Mouse (Mus musculus): ENCODE results near the gene Cpne4. TPM values are rescaled to one million over a fixed set of nuclear protein-coding genes. Genes with fewer than 3 reads are reported as not detected.
A peak's percentile ranks its signal among the peaks of the same experiment; 100 is the strongest.

Gene Cpne4
- total and polyA plus RNA-seq, 3 experiments, result not detected

GRCm38 (mm10) chr9:104567096-104567495 lies 20.0 kb downstream of the Cpne4 start:
- TF ChIP-seq TCF12 (IDR thresholded peaks at IDR 0.05; ENCODE audit: low read depth, low read length), result no peak
- no peak for TF ChIP-seq ELF1 (IDR thresholded peaks at IDR 0.05; ENCODE audit: low read depth, low read length)
- TF ChIP-seq JUND (IDR thresholded peaks at IDR 0.05; ENCODE audit: low read depth, low read length), result no peak
- no peak for TF ChIP-seq MXI1 (IDR thresholded peaks at IDR 0.05; ENCODE audit: low read depth, low read length)
- TF ChIP-seq POLR2AphosphoS2 (IDR thresholded peaks at IDR 0.05; ENCODE audit: low read length), result no peak
- no peak for TF ChIP-seq POLR2A (IDR thresholded peaks at IDR 0.05; ENCODE audit: control insufficient read depth in 1 of 2, insufficient read depth in 1 of 2, low read depth in 1 of 2, low read length in 2 of 2, poor library complexity in 1 of 2)
- no peak for TF ChIP-seq MYB (IDR thresholded peaks at IDR 0.05; ENCODE audit: low read depth, low read length)
- no peak for TF ChIP-seq HCFC1 (IDR thresholded peaks at IDR 0.05; ENCODE audit: low read depth, low read length)
- no peak for TF ChIP-seq SMC3 (IDR thresholded peaks at IDR 0.05; ENCODE audit: low read depth, low read length)
- no peak for TF ChIP-seq RCOR1 (IDR thresholded peaks at IDR 0.05; ENCODE audit: low read depth, low read length)
- TF ChIP-seq MAFK (IDR thresholded peaks at IDR 0.05; ENCODE audit: borderline replicate concordance, low read depth, low read length), result no peak
- no peak for TF ChIP-seq NELFE (IDR thresholded peaks at IDR 0.05; ENCODE audit: low read depth, low read length)
- Histone ChIP-seq H3K27ac (ENCODE audit: control insufficient read depth, low read depth, low read length) (no peak overlapping the region), H3K79me2 (ENCODE audit: control insufficient read depth, insufficient read depth, low read length, poor library complexity) (no peaks in the 10 kb centered on the region), H3K27me3 (ENCODE audit: control insufficient read depth in 1 of 2, insufficient read depth in 2 of 2, low read length in 2 of 2) (no peaks in the 10 kb centered on the region), H3K4me1 (ENCODE audit: control insufficient read depth in 1 of 2, insufficient read depth in 2 of 2, low read length in 2 of 2) (no peaks in the 10 kb centered on the region), H3K36me3 (ENCODE audit: control insufficient read depth in 1 of 2, insufficient read depth in 2 of 2, low read length in 2 of 2) (no peaks in the 10 kb centered on the region), H3K4me3 (ENCODE audit: control insufficient read depth in 1 of 2, insufficient read depth in 1 of 2, low read depth in 2 of 2, low read length in 2 of 2) (no peak overlapping the region), H3K9ac (ENCODE audit: control insufficient read depth, low read depth, low read length, poor library complexity, severe bottlenecking) (no peak overlapping the region), H3K9me3 (replicated peaks; ENCODE audit: insufficient read depth, low read length) (no peaks in the 10 kb centered on the region)
- no peak for DNase-seq (ENCODE audit: low read depth, low spot score)

- no peak for TF ChIP-seq USF1 (IDR thresholded peaks at IDR 0.05; ENCODE audit: low read depth, low read length)
- TF ChIP-seq MEF2A (IDR thresholded peaks at IDR 0.05; ENCODE audit: extremely low read depth, insufficient replicate concordance, low read depth, low read length, poor library complexity, severe bottlenecking), result no peak
- TF ChIP-seq USF2 (IDR thresholded peaks at IDR 0.05; ENCODE audit: borderline replicate concordance in 1 of 2, insufficient read depth in 1 of 2, low read depth in 1 of 2, low read length in 2 of 2), result no peak
- TF ChIP-seq ZNF384 (IDR thresholded peaks at IDR 0.05; ENCODE audit: low read depth, low read length), result no peak
- TF ChIP-seq TCF12 (IDR thresholded peaks at IDR 0.05; ENCODE audit: low read depth, low read length), result no peak
- no peak for TF ChIP-seq UBTF (IDR thresholded peaks at IDR 0.05; ENCODE audit: borderline replicate concordance, insufficient read depth, low read depth, low read length)
- TF ChIP-seq GABPA (IDR thresholded peaks at IDR 0.05; ENCODE audit: low read depth, low read length), result no peak
- no peak for TF ChIP-seq EP300 (IDR thresholded peaks at IDR 0.05; ENCODE audit: low read depth in 1 of 2, low read length in 2 of 2)
- no peak for TF ChIP-seq JUND (IDR thresholded peaks at IDR 0.05; ENCODE audit: low read depth, low read length)
- no peak for TF ChIP-seq RCOR1 (IDR thresholded peaks at IDR 0.05; ENCODE audit: low read depth, low read length)
- no peak for TF ChIP-seq ELF1 (IDR thresholded peaks at IDR 0.05; ENCODE audit: low read depth, low read length)
- TF ChIP-seq POLR2AphosphoS5 (IDR thresholded peaks at IDR 0.05; ENCODE audit: borderline replicate concordance, low read depth, low read length), result no peak
- no peak for TF ChIP-seq ETS1 (IDR thresholded peaks at IDR 0.05; ENCODE audit: low read depth, low read length)
- no peaks in the 10 kb centered on the region for H3K9me3 ChIP-seq (replicated peaks; ENCODE audit: insufficient read depth, low read length)
- no peaks in the 10 kb centered on the region for H3K27me3 ChIP-seq (ENCODE audit: control insufficient read depth in 1 of 2, insufficient read depth in 2 of 2, low read length in 2 of 2)
- no peaks in the 10 kb centered on the region for H3K36me3 ChIP-seq (ENCODE audit: control insufficient read depth in 1 of 2, insufficient read depth in 2 of 2, low read length in 2 of 2)
- DNase-seq (ENCODE audit: low read depth, low spot score), result peak; percentile 2
- H3K4me3 ChIP-seq (ENCODE audit: control insufficient read depth in 1 of 2, insufficient read depth in 1 of 2, low read depth in 2 of 2, low read length in 2 of 2), result no peak overlapping the region
- no peak overlapping the region for H3K9ac ChIP-seq (ENCODE audit: control insufficient read depth, low read depth, low read length, poor library complexity, severe bottlenecking)
- H3K79me2 ChIP-seq (ENCODE audit: control insufficient read depth, insufficient read depth, low read length, poor library complexity), result no peaks in the 10 kb centered on the region
- H3K27ac ChIP-seq (ENCODE audit: control insufficient read depth, low read depth, low read length), result no peak overlapping the region
- no peaks in the 10 kb centered on the region for H3K4me1 ChIP-seq (ENCODE audit: control insufficient read depth in 1 of 2, insufficient read depth in 2 of 2, low read length in 2 of 2)
Observed at GRCm38 (mm10) chr9:104569480-104570167, 22.5 kb downstream of the Cpne4 start.

Data from MEL (cell line).